Mouse (Mus musculus) C2C12 (cell line): Measurements from ENCODE around the gene Stk39. TPM values are rescaled to one million over a fixed set of nuclear protein-coding genes. Genes with fewer than 3 reads are reported as not detected.

Source experiments
- H3K27me3 ChIP-seq: one replicate; pipeline ENCODE4 v1.6.1; 2011; ENCODE audit not compliant: control insufficient read depth, insufficient read depth, insufficient read length
- H3K36me3 ChIP-seq: one replicate; pipeline ENCODE4 v1.6.1; 2011; ENCODE audit not compliant: control insufficient read depth, insufficient read depth
- H3K4me3 ChIP-seq: one replicate; pipeline ENCODE4 v1.5.1; 2011; ENCODE audit warnings: mild to moderate bottlenecking, control low read depth; ENCODE audit not compliant: poor library complexity, insufficient read depth, severe bottlenecking
- H3K79me2 ChIP-seq: one replicate; pipeline ENCODE4 v1.6.1; 2011; ENCODE audit not compliant: control insufficient read depth, insufficient read depth
- H3K79me3 ChIP-seq: one replicate; pipeline ENCODE4 v1.6.1; 2011; ENCODE audit warnings: low read depth, control low read depth
- H3ac ChIP-seq: one replicate; pipeline ENCODE3; 2011; ENCODE audit warnings: low read depth; ENCODE audit not compliant: control insufficient read depth, insufficient read length
- CEBPB ChIP-seq: IDR thresholded peaks from one replicate; pipeline ENCODE4 v1.6.1; 2011; ENCODE audit warnings: low read depth, mild to moderate bottlenecking, control low read depth, moderate library complexity
- CTCF ChIP-seq: IDR thresholded peaks from one replicate; pipeline ENCODE4 v1.5.1; 2011; ENCODE audit not compliant: control insufficient read depth, insufficient read depth, insufficient read length
- FOSL1 ChIP-seq: IDR thresholded peaks from one replicate; pipeline ENCODE4 v1.8.0; 2011; ENCODE audit warnings: mild to moderate bottlenecking, low read length; ENCODE audit not compliant: poor library complexity, insufficient read depth, severe bottlenecking
- MAX ChIP-seq: IDR thresholded peaks from one replicate; pipeline ENCODE4 v1.6.1; 2011; ENCODE audit warnings: mild to moderate bottlenecking, control low read depth
- MYOD1 ChIP-seq: IDR thresholded peaks from one replicate; pipeline ENCODE4 v1.6.1; 2011; ENCODE audit warnings: low read depth; ENCODE audit not compliant: control insufficient read depth, insufficient read length
- MYOG ChIP-seq: IDR thresholded peaks from one replicate; pipeline ENCODE4 v1.6.1; 2011; ENCODE audit not compliant: control insufficient read depth, insufficient read length; ENCODE audit errors: extremely low read depth
- USF1 ChIP-seq: IDR thresholded peaks from one replicate; pipeline ENCODE4 v1.6.1; 2011; ENCODE audit warnings: low read depth, mild to moderate bottlenecking, control low read depth, moderate library complexity
- polyA plus RNA-seq: library from polyadenylated mRNA; unstranded; fragments of >200 nt; fragmentation: generic; extraction: Trizol; gene quantifications from one replicate; pipeline ENCODE4 v1.2.1, GENCODE M21; 2012; ENCODE audit warnings: missing spikeins

Gene Stk39
- polyA plus RNA-seq, 1 experiment, result 11.3 TPM

DNA sequence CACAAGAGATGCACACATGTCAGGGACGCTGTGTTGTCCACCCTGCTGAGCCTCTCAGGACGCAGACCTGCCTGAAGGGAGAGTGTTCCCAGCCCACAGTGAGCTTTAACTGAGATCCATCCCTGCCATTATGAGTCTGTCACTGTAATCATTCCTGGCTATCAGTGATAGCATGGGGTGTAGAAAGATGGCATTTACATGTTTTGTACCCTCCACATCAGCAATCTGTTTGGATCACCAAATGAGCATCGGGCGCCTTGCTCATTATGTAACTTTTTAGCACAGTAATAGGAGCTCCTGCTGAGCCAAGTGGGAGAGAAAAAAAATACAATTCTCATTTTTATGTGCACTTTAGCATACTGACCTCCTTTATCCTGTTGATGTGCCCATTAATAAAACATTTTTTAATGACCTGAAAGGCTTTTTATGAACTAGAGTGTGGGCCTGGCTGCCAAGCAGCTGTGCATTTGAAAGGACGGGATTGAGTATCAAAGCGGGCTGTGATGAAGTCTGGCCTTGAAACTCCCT is 189.0 kb downstream of the Stk39 start:
- TF ChIP-seq FOSL1 (no peak), USF1 (no peak), CTCF (no peak), MAX (no peak), MYOD1 (no peak), MYOG (no peak), CEBPB (no peak)
- Histone ChIP-seq H3ac (no peak overlapping the region), H3K4me3 (no peak overlapping the region), H3K36me3 (no peaks in the 10 kb centered on the region), H3K79me3 (no peaks in the 10 kb centered on the region), H3K27me3 (no peaks in the 10 kb centered on the region), H3K79me2 (no peaks in the 10 kb centered on the region)

DNA sequence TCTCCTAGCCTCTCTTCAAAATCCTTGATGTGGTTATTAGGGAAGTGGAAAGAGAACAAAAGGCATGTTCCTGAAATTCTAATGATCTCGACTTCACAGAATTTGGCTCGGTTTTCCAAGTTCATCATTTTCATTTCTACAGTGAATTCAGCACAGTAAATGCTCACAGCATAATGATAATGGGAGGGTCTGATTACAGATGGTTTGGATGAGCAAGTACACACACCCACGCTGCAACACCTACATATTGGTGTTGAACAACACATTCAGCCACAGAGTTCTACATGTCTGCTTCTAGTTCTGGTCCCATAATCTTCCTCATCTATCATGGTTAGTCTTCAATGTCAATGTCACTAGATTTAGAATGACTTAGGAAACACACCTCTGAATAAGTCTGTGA is 190.5 kb downstream of the Stk39 start:
- H3K79me3 ChIP-seq, result no peaks in the 10 kb centered on the region
- no peaks in the 10 kb centered on the region for H3K36me3 ChIP-seq
- no peak overlapping the region for H3K4me3 ChIP-seq
- H3K27me3 ChIP-seq, result no peaks in the 10 kb centered on the region
- TF ChIP-seq MAX, result no peak
- TF ChIP-seq USF1, result no peak
- TF ChIP-seq MYOG, result no peak
- no peak for TF ChIP-seq CTCF
- TF ChIP-seq CEBPB, result no peak
- no peak for TF ChIP-seq MYOD1
- no peak for TF ChIP-seq FOSL1
- no peak overlapping the region for H3ac ChIP-seq
- H3K79me2 ChIP-seq, result no peaks in the 10 kb centered on the region

DNA sequence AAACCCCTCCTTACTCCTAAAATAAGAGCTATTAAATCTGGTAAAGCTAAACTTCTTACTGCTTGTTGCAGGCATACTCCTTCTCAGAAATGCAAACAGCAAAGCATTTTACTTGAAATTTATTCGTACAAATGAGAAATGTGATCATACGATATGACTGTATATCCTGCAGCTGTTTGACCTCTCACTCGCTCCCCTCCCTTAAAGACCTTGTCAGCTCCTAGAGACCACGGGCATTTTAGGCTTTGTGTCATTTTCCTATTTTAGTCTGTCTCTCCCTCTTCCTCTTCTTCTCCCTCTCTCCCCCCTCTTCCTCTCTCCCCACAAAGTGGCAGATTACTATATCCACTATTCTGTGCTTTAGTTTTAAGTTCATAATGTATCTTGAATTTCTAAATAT is 200.8 kb downstream of the Stk39 start:
- H3K27me3 ChIP-seq, result no peaks in the 10 kb centered on the region
- no peaks in the 10 kb centered on the region for H3K79me2 ChIP-seq
- H3ac ChIP-seq, result no peak overlapping the region
- no peak overlapping the region for H3K4me3 ChIP-seq
- no peaks in the 10 kb centered on the region for H3K79me3 ChIP-seq
- TF ChIP-seq MYOD1 (peak; percentile 70), USF1 (no peak)
- no peaks in the 10 kb centered on the region for H3K36me3 ChIP-seq

DNA sequence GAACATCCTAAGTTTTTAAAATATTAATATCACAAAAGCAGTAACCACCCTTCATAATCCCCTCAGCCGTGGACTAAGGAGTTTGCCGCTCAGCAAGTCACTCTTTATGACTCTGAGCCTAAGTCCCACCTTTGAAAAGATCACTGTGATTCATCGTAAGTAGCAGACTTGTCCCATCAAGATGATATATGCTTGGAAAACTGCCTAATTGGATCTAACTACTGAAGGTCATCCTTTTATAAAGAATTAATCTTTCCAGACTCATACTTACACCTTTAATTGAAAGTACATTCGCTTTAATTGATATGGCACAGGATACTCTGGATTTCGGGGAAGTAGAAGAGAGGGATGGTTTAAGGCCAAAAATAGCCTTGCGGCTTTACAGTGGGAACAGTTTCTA is 201.2 kb downstream of the Stk39 start:
- no peaks in the 10 kb centered on the region for H3K27me3 ChIP-seq
- H3K36me3 ChIP-seq, result no peaks in the 10 kb centered on the region
- no peak overlapping the region for H3ac ChIP-seq
- H3K79me2 ChIP-seq, result no peaks in the 10 kb centered on the region
- H3K79me3 ChIP-seq, result no peaks in the 10 kb centered on the region
- TF ChIP-seq MAX (no peak), MYOG (no peak), USF1 (no peak), CEBPB (no peak), MYOD1 (no peak), FOSL1 (no peak), CTCF (no peak)
- H3K4me3 ChIP-seq, result no peak overlapping the region

DNA sequence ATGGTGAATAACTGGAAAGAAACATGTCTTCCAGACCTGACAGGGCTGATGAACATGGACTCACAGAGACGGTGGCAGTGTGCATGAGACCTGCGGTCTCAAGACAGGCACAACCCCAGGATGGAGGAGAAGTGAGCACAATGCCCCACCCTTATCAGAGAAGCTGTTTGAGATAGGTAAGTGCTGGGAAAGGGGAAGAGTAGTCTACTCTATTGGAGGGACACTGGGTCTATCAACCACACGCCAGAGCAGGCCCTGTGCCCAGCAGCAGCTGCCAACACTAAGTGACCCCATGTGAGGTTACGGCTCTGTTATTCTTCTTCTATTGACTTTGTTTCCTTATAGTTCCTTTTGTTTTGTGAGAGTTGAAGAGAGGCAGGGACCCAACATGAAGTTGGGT is 202.4 kb downstream of the Stk39 start:
- Histone ChIP-seq H3K4me3 (no peak overlapping the region), H3K27me3 (no peaks in the 10 kb centered on the region), H3ac (no peak overlapping the region), H3K79me2 (no peaks in the 10 kb centered on the region), H3K79me3 (no peaks in the 10 kb centered on the region), H3K36me3 (no peaks in the 10 kb centered on the region)
- no peak for TF ChIP-seq CEBPB
- no peak for TF ChIP-seq CTCF
- no peak for TF ChIP-seq MYOD1
- TF ChIP-seq MYOG, result no peak
- no peak for TF ChIP-seq FOSL1
- no peak for TF ChIP-seq USF1
- no peak for TF ChIP-seq MAX

DNA sequence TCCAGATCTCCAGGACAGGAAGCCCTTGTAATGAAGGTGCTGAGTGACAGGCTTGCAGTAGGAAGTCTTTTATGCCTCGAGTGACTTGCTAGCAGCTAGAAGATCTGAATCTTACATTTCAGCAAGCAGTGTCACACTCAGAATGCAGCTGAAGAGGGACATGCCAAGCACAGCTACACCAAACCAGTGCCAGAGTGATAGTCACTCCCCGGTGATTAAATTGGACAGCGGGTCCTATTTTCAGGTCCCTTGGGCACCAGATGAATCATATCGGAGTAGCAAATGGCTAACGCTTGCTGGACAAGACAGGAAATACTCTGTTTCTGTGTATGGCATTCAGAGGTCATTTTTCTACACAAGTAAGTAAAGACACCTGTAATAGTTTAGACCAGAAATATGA is 207.2 kb downstream of the Stk39 start:
- TF ChIP-seq USF1 (no peak), MYOD1 (no peak), CEBPB (no peak), MAX (no peak), MYOG (no peak), FOSL1 (no peak), CTCF (no peak)
- Histone ChIP-seq H3K4me3 (no peak overlapping the region), H3K27me3 (no peaks in the 10 kb centered on the region), H3K79me2 (no peaks in the 10 kb centered on the region), H3K79me3 (no peaks in the 10 kb centered on the region), H3K36me3 (no peaks in the 10 kb centered on the region), H3ac (no peak overlapping the region)
